Mouse (Mus musculus): ENCODE measurements around the gene Sept4. TPM values are rescaled to one million over a fixed set of nuclear protein-coding genes. Genes with fewer than 3 reads are reported as not detected.

The Sept4 gene
- total and polyA plus RNA-seq, 3 experiments: 1.5 to 2.4 TPM; not detected in 1

DNA sequence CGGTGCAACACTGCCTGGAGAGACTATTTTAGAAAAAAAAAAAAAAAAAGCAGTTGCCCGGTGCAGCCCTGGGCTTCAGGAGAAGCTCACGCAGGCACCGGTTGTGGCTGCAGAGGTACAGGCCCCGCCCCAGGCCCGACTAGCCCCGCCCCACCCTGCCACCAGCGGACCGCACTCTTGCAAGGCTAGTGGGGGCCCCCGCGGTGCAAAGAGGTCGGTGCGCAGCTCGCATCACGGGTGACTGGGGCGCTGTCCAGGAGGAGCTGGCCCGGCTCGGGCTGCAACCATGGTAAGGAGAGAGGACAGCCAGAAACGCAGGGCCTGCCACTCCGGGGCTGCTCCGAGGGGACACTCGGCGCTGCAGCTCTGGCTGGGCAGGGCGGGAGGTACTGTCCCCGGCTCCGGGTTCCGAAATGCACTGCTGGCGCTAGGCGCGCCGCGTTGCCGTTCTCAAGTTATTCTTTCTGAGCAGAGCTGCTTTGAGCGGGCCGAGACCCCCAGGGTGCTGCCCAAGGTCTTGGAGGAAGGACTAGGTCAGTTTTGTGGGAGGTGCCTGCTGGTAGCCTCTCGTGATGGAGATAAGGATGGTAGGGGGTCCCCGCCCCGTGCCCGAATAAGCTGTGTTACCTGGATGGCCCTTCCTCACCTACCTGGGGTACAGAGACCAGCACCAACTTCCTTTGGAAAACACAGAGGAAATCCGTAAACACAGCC is 9.7 kb downstream of the Sept4 start (continued):
- TF ChIP-seq CTCF (IDR thresholded peaks at IDR 0.05 in 2 of 3, conservative IDR thresholded peaks at IDR 0.05 in 1 of 3; ENCODE audit: control insufficient read depth in 1 of 3, insufficient read depth in 1 of 3, low read depth in 2 of 3, low read length in 3 of 3, poor library complexity in 1 of 3, severe bottlenecking in 1 of 3) (no peak), POLR2A (IDR thresholded peaks at IDR 0.05; ENCODE audit: control insufficient read depth in 1 of 2, insufficient read depth in 1 of 2, low read depth in 1 of 2, low read length in 2 of 2, poor library complexity in 1 of 2) (no peak), SMC3 (IDR thresholded peaks at IDR 0.05; ENCODE audit: low read depth, low read length) (no peak), GABPA (IDR thresholded peaks at IDR 0.05; ENCODE audit: low read depth, low read length) (no peak), E2F4 (IDR thresholded peaks at IDR 0.05; ENCODE audit: borderline replicate concordance, low read depth, low read length) (no peak), ZKSCAN1 (IDR thresholded peaks at IDR 0.05; ENCODE audit: low read depth, low read length) (no peak), MAZ (IDR thresholded peaks at IDR 0.05; ENCODE audit: low read depth, low read length) (peak; percentile 19; the same call in 1 of the 2 replicates), GATA1 (IDR thresholded peaks at IDR 0.05; ENCODE audit: low read depth, low read length) (no peak), KAT2A (conservative IDR thresholded peaks at IDR 0.05; ENCODE audit: low read depth, low read length) (no peak), TAL1 (IDR thresholded peaks at IDR 0.05; ENCODE audit: low read length) (no peak), ETS1 (IDR thresholded peaks at IDR 0.05; ENCODE audit: low read depth, low read length) (no peak; the same call in 1 of the 2 replicates), HCFC1 (IDR thresholded peaks at IDR 0.05; ENCODE audit: low read depth, low read length) (no peak), RAD21 (IDR thresholded peaks at IDR 0.05; ENCODE audit: low read depth, low read length) (no peak), ZC3H11A (IDR thresholded peaks at IDR 0.05; ENCODE audit: low read depth, low read length) (no peak), CHD1 (IDR thresholded peaks at IDR 0.05; ENCODE audit: low read depth, low read length) (no peak), MAFK (IDR thresholded peaks at IDR 0.05; ENCODE audit: borderline replicate concordance, low read depth, low read length) (no peak), UBTF (IDR thresholded peaks at IDR 0.05; ENCODE audit: borderline replicate concordance, insufficient read depth, low read depth, low read length) (no peak), MAX (IDR thresholded peaks at IDR 0.05; ENCODE audit: low read length) (no peak), ZMIZ1 (IDR thresholded peaks at IDR 0.05; ENCODE audit: low read depth, low read length) (no peak), MEF2A (IDR thresholded peaks at IDR 0.05; ENCODE audit: extremely low read depth, insufficient replicate concordance, low read depth, low read length, poor library complexity, severe bottlenecking) (no peak)

DNA sequence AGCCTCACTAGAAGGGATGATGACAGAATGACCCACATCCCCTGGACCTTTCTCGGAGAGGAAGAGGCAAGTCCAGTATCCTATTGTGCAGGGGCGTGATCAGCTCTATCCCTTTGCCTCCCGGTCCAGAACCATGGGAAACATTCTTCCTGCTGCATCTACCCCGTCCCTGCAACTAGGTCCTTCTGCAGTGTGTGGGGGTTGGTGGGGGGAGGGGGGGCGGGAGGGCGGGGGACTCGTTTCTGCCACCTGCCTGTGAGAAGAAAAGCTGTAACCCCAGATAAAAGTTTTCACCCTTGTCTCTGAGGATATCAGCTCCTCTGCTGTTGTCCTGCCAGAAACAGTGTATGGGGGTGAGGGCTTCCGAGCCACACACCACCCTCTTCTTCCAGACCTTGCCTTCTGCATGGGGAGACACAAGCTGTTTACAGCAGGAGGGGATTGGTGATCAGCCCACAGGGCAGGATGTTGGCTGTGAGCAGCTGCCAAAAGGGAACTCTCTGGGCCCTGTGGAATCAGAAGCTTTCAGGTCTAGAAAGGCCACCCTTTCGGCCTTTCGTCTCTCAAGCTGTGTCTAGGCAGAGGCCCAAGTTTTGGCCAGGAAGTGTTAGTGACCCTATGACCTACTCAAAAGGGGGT is 10.4 kb downstream of the Sept4 start:
- no peaks in the 10 kb centered on the region for H3K9me3 ChIP-seq (replicated peaks; ENCODE audit: insufficient read depth, low read length)
- peak; percentile 70 for DNase-seq (ENCODE audit: low read depth, low spot score)
- no peaks in the 10 kb centered on the region for H3K79me2 ChIP-seq (ENCODE audit: control insufficient read depth, insufficient read depth, low read length, poor library complexity)
- H3K36me3 ChIP-seq (ENCODE audit: control insufficient read depth in 1 of 2, insufficient read depth in 2 of 2, low read length in 2 of 2): peaks cover 0 to 2% of the 10 kb centered on the region in 2 experiments; a peak in 1 of 4 replicates
- peak overlapping the region; percentile 48; the same call in 1 of the 2 replicates for H3K9ac ChIP-seq (ENCODE audit: control insufficient read depth, low read depth, low read length, poor library complexity, severe bottlenecking)
- H3K4me1 ChIP-seq (ENCODE audit: control insufficient read depth in 1 of 2, insufficient read depth in 2 of 2, low read length in 2 of 2): peaks cover 2 to 15% of the 10 kb centered on the region in 2 experiments; a peak in 3 of 4 replicates
- TF ChIP-seq NELFE (IDR thresholded peaks at IDR 0.05; ENCODE audit: low read depth, low read length) (0 out of 2 replicates have a peak, but pooled peaks have one; percentile 19), CTCF (IDR thresholded peaks at IDR 0.05 in 2 of 3, conservative IDR thresholded peaks at IDR 0.05 in 1 of 3; ENCODE audit: control insufficient read depth in 1 of 3, insufficient read depth in 1 of 3, low read depth in 2 of 3, low read length in 3 of 3, poor library complexity in 1 of 3, severe bottlenecking in 1 of 3) (peak in 1 of 3 experiments; percentile 43; a peak in 1 of 6 replicates), NRF1 (IDR thresholded peaks at IDR 0.05; ENCODE audit: insufficient read depth, low read depth, low read length, poor library complexity, severe bottlenecking) (no peak), RCOR1 (IDR thresholded peaks at IDR 0.05; ENCODE audit: low read depth, low read length) (0 out of 2 replicates have a peak, but pooled peaks have one; percentile 6), BHLHE40 (IDR thresholded peaks at IDR 0.05; ENCODE audit: borderline replicate concordance, low read depth, low read length) (0 out of 2 replicates have a peak, but pooled peaks have one; percentile 7), EP300 (IDR thresholded peaks at IDR 0.05; ENCODE audit: low read depth in 1 of 2, low read length in 2 of 2) (peak; percentile 36 to 42; a peak in 2 of 4 replicates), SMC3 (IDR thresholded peaks at IDR 0.05; ENCODE audit: low read depth, low read length) (peak; percentile 10; the same call in 1 of the 2 replicates), TAL1 (IDR thresholded peaks at IDR 0.05; ENCODE audit: low read length) (0 out of 2 replicates have a peak, but pooled peaks have one; percentile 12), UBTF (IDR thresholded peaks at IDR 0.05; ENCODE audit: borderline replicate concordance, insufficient read depth, low read depth, low read length) (peak; percentile 78), ZKSCAN1 (IDR thresholded peaks at IDR 0.05; ENCODE audit: low read depth, low read length) (no peak), MAZ (IDR thresholded peaks at IDR 0.05; ENCODE audit: low read depth, low read length) (peak; percentile 41; the same call in 1 of the 2 replicates), MAX (IDR thresholded peaks at IDR 0.05; ENCODE audit: low read length) (no peak), GATA1 (IDR thresholded peaks at IDR 0.05; ENCODE audit: low read depth, low read length) (0 out of 2 replicates have a peak, but pooled peaks have one; percentile 9), MXI1 (IDR thresholded peaks at IDR 0.05; ENCODE audit: low read depth, low read length) (peak; percentile 1; the same call in 1 of the 2 replicates), TBP (IDR thresholded peaks at IDR 0.05; ENCODE audit: low read depth, low read length) (peak; percentile 96), TCF12 (IDR thresholded peaks at IDR 0.05; ENCODE audit: low read depth, low read length) (peak; percentile 57; the same call in 1 of the 2 replicates), USF1 (IDR thresholded peaks at IDR 0.05; ENCODE audit: low read depth, low read length) (no peak)
- H3K27ac ChIP-seq (ENCODE audit: control insufficient read depth, low read depth, low read length): no peak overlapping the region
- H3K4me3 ChIP-seq (ENCODE audit: control insufficient read depth in 1 of 2, insufficient read depth in 1 of 2, low read depth in 2 of 2, low read length in 2 of 2): peak overlapping the region; percentile 58 to 79
- peaks cover 0 to 4% of the 10 kb centered on the region in 2 experiments; a peak in 2 of 4 replicates for H3K27me3 ChIP-seq (ENCODE audit: control insufficient read depth in 1 of 2, insufficient read depth in 2 of 2, low read length in 2 of 2)

Measured in MEL (cell line).